Mouse (Mus musculus) embryo, embryonic 10 days (tissue): ENCODE results near the gene Snrnp25.

Experiments
- DNase-seq: peaks from one replicate; pipeline ENCODE4 v3.0.0-alpha.2; 2015; ENCODE audit warnings: low spot score

The Snrnp25 gene

GRCm38 (mm10) chr11:32205058-32205873, at the start of gene Snrnp25:
Snrnp25 (plus strand) TSS chr11:32205415.
- peak; percentile 100 for DNase-seq

- DNase-seq = no peak
These were observed 48.2 kb upstream of the Snrnp25 start for GRCm38 (mm10) chr11:32156854-32157630.

- peak; percentile 25 for DNase-seq
These were observed 47.2 kb upstream of the Snrnp25 start for GRCm38 (mm10) chr11:32157791-32158594.

- no peak for DNase-seq
These were observed 46.0 kb upstream of the Snrnp25 start for GRCm38 (mm10) chr11:32159176-32159575.

- no peak for DNase-seq
These were observed 44.9 kb upstream of the Snrnp25 start for GRCm38 (mm10) chr11:32160341-32160740.

- DNase-seq = peak; percentile 57
These were observed 43.7 kb upstream of the Snrnp25 start for GRCm38 (mm10) chr11:32161500-32161899.

- peak; percentile 93 for DNase-seq
These were observed 43.1 kb upstream of the Snrnp25 start for GRCm38 (mm10) chr11:32161922-32162804.

GRCm38 (mm10) chr11:32166683-32167082, 38.5 kb upstream of the Snrnp25 start:
- DNase-seq = no peak

- DNase-seq = no peak
These were observed 26.7 kb upstream of the Snrnp25 start for GRCm38 (mm10) chr11:32178506-32178905.

GRCm38 (mm10) chr11:32181246-32181645, 24.0 kb upstream of the Snrnp25 start:
- no peak for DNase-seq

GRCm38 (mm10) chr11:32181973-32182868, 23.0 kb upstream of the Snrnp25 start:
- DNase-seq = peak; percentile 81

GRCm38 (mm10) chr11:32184469-32184868, 20.7 kb upstream of the Snrnp25 start:
- no peak for DNase-seq

GRCm38 (mm10) chr11:32186031-32186430, 19.2 kb upstream of the Snrnp25 start:
- no peak for DNase-seq

GRCm38 (mm10) chr11:32187256-32187655, 18.0 kb upstream of the Snrnp25 start:
- no peak for DNase-seq

GRCm38 (mm10) chr11:32188881-32189280, 16.3 kb upstream of the Snrnp25 start:
- DNase-seq = no peak

GRCm38 (mm10) chr11:32189434-32189833, 15.8 kb upstream of the Snrnp25 start:
- no peak for DNase-seq

GRCm38 (mm10) chr11:32190119-32190518, 15.1 kb upstream of the Snrnp25 start:
- no peak for DNase-seq

- no peak for DNase-seq
These were observed 14.6 kb upstream of the Snrnp25 start for GRCm38 (mm10) chr11:32190603-32191110.

GRCm38 (mm10) chr11:32193156-32193555, 12.1 kb upstream of the Snrnp25 start:
- no peak for DNase-seq

GRCm38 (mm10) chr11:32194086-32194485, 11.1 kb upstream of the Snrnp25 start:
- no peak for DNase-seq
